7 mouse cellular contexts compared by ENCODE assay signal in genomic region chr19:44295741-44296140, GRCm38 (mm10). TPM values are rescaled to one million over a fixed set of nuclear protein-coding genes. Genes with fewer than 3 reads are reported as not detected.
DNase-seq lines count a peak whose midpoint lies in the region; ATAC-seq lines count a peak whose summit lies in the region.

No protein-coding gene starts in this region.

- WGBS in limb, embryonic 10.5 days: 9% methylated on average over 4 of the region's 4 CpGs
- whole genome bisulfite sequencing in midbrain, embryonic 12.5 days: 9% methylated on average over 4 of the region's 4 CpGs

- no peaks in the 10 kb centered on the region for H3K27me3 ChIP-seq in limb, embryonic 10.5 days (ENCODE audit: low read depth, poor library complexity, severe bottlenecking)
- H3K27me3 ChIP-seq in midbrain, embryonic 12.5 days: no peaks in the 10 kb centered on the region

- H3K9me3 ChIP-seq in limb, embryonic 10.5 days (replicated peaks): no peaks in the 10 kb centered on the region
- H3K9me3 ChIP-seq in midbrain, embryonic 12.5 days: no peaks in the 10 kb centered on the region

- H3K4me1 ChIP-seq in limb, embryonic 10.5 days: peaks cover 72% of the 10 kb centered on the region
- peaks cover 71% of the 10 kb centered on the region for H3K4me1 ChIP-seq in midbrain, embryonic 12.5 days

- peak; percentile 91 for DNase-seq in adrenal gland, adult 2 months
- DNase-seq in embryo, embryonic 9.5 days (ENCODE audit: extremely low spot score): peak; percentile 83
- peak; percentile 80 for DNase-seq in kidney, adult 11 months
- DNase-seq in limb, embryonic 10.5 days (ENCODE audit: low spot score): peak; percentile 90
- peak; percentile 74 for DNase-seq in skeletal muscle tissue, adult 2 months (ENCODE audit: low read depth, low spot score)

- peaks cover 61% of the 10 kb centered on the region for H3K36me3 ChIP-seq in limb, embryonic 10.5 days
- peaks cover 58% of the 10 kb centered on the region for H3K36me3 ChIP-seq in midbrain, embryonic 12.5 days

- peak overlapping the region; percentile 99 for H3K4me2 ChIP-seq in midbrain, embryonic 12.5 days (replicated peaks)

- peak overlapping the region; percentile 94 for H3K4me3 ChIP-seq in limb, embryonic 10.5 days
- H3K4me3 ChIP-seq in midbrain, embryonic 12.5 days: peak overlapping the region; percentile 92

- peak overlapping the region; percentile 97 for H3K9ac ChIP-seq in midbrain, embryonic 12.5 days (replicated peaks)

- ATAC-seq in granulocyte monocyte progenitor cell, adult 5-6 weeks (replicated peaks; ENCODE audit: poor library complexity, severe bottlenecking): peak; percentile 51
- no peak for ATAC-seq in midbrain, embryonic 12.5 days (ENCODE audit: low FRiP score, low read depth)

- 0 out of 2 replicates have a peak overlapping the region, but pooled peaks have one; percentile 98 for H3K27ac ChIP-seq in limb, embryonic 10.5 days
- peak overlapping the region; percentile 99; the same call in 1 of the 2 replicates for H3K27ac ChIP-seq in midbrain, embryonic 12.5 days (replicated peaks)

RNA-seq across cellular contexts. Expression of gene Scd2, which starts 2.3 kb away (rescaled TPM):
- total RNA-seq in adrenal gland, adult 2 months (2021): 1,000 to 10,000 TPM in 1 of 2 experiments, 100 to 1,000 TPM in 1; 845 to 1,065 TPM
- 432 and 748 TPM in 2 replicates for polyA plus RNA-seq in adrenal gland, adult 2 months (2012; rRNA removed)
- 91.6 and 93.4 TPM in 2 replicates for total RNA-seq in granulocyte monocyte progenitor cell, adult 5-6 weeks (2014; fragmentation: Nextera tagmentation)
- 108 and 109 TPM in 2 replicates for total RNA-seq in granulocyte monocyte progenitor cell, adult 5-6 weeks (2017)
- polyA plus RNA-seq in limb, embryonic 10.5 days (2016; fragmentation: Nextera tagmentation; extraction: Ambion mirVana): 324 and 335 TPM in 2 replicates
- polyA plus RNA-seq in midbrain, embryonic 12.5 days (2016; fragmentation: Nextera tagmentation; extraction: Ambion mirVana): 419 and 424 TPM in 2 replicates

RNA-seq across cellular contexts. Expression of gene Scd4, which starts 37.2 kb away (rescaled TPM):
- 1 to 10 TPM; 5.4 to 9.3 TPM for total RNA-seq in adrenal gland, adult 2 months (2021)
- polyA plus RNA-seq in adrenal gland, adult 2 months (2012; rRNA removed): 0.19 and 0.29 TPM in 2 replicates
- not detected in 2 replicates for total RNA-seq in granulocyte monocyte progenitor cell, adult 5-6 weeks (2014; fragmentation: Nextera tagmentation)
- total RNA-seq in granulocyte monocyte progenitor cell, adult 5-6 weeks (2017): 0.22 TPM in 1 of 2 replicates, not detected in the other
- polyA plus RNA-seq in limb, embryonic 10.5 days (2016; fragmentation: Nextera tagmentation; extraction: Ambion mirVana): 0.08 and 0.11 TPM in 2 replicates
- polyA plus RNA-seq in midbrain, embryonic 12.5 days (2016; fragmentation: Nextera tagmentation; extraction: Ambion mirVana): 0.10 and 0.11 TPM in 2 replicates
